Mouse (Mus musculus) neural tube, embryonic 11.5 days (tissue): ENCODE data around the gene Ttyh2. TPM values are rescaled to one million over a fixed set of nuclear protein-coding genes. Genes with fewer than 3 reads are reported as not detected.
"Not testable (repeated sequence)": the region's sequence is repeated elsewhere in the genome, so short reads cannot be mapped to it uniquely, and the experiment has no call there.

Experiments
- ATAC-seq: fragments of 200-750 bp; cut with Nextera tagmentation; 2 replicates; pipeline ENCODE4 v1.8.0; 2017; ENCODE audit warnings: moderate number of reproducible peaks, mild to moderate bottlenecking, moderate TSS enrichment, moderate library complexity; ENCODE audit not compliant: insufficient read depth, low FRiP score, low TSS enrichment
- DNase-seq: peaks from one replicate; pipeline ENCODE4 v3.0.0-alpha.2; 2015; ENCODE audit warnings: low spot score
- H3K27ac ChIP-seq: fragments of 300-500 bp; sonication (generic); 2 replicates; pipeline ENCODE4 v1.5.1; 2014; ENCODE audit warnings: low read depth, mild to moderate bottlenecking, low read length
- H3K27me3 ChIP-seq: fragments of 300-500 bp; sonication (generic); 2 replicates; pipeline ENCODE4 v1.6.1; 2014; ENCODE audit warnings: mild to moderate bottlenecking, low read length, mixed read lengths; ENCODE audit not compliant: control insufficient read depth, insufficient read depth
- H3K36me3 ChIP-seq: fragments of 300-500 bp; sonication (generic); 2 replicates; pipeline ENCODE4 v1.6.1; 2014; ENCODE audit warnings: mild to moderate bottlenecking, low read length, moderate library complexity, mixed read lengths; ENCODE audit not compliant: control insufficient read depth, insufficient read depth
- H3K4me1 ChIP-seq: fragments of 300-500 bp; sonication (generic); 2 replicates; pipeline ENCODE4 v1.6.1; 2014; ENCODE audit warnings: low read length, mixed read lengths; ENCODE audit not compliant: control insufficient read depth, insufficient read depth
- H3K4me2 ChIP-seq: fragments of 300-500 bp; sonication (generic); 2 replicates; pipeline ENCODE4 v1.6.1; 2014; ENCODE audit warnings: low read depth, mild to moderate bottlenecking, moderate library complexity
- H3K4me3 ChIP-seq: fragments of 300-500 bp; sonication (generic); 2 replicates; pipeline ENCODE4 v1.5.1; 2014; ENCODE audit warnings: low read depth, low read length
- H3K9ac ChIP-seq: fragments of 300-500 bp; sonication (generic); 2 replicates; pipeline ENCODE4 v1.6.1; 2014; ENCODE audit warnings: mild to moderate bottlenecking, low read length
- H3K9me3 ChIP-seq: fragments of 300-500 bp; sonication (generic); 2 replicates; pipeline ENCODE4 v1.6.1; 2016; ENCODE audit warnings: low read length; ENCODE audit not compliant: control insufficient read depth
- WGBS: fragments of 180-500 bp; shearing (Covaris S2); extraction: QIAGEN DNeasy Blood & Tissue Kit; methylation state at CpG from one replicate; pipeline ENCODE4 v1.1.7; 2014; 5-methylcytosine and 5-hydroxymethylcytosine counted together
- polyA plus RNA-seq: library from polyadenylated mRNA; unstranded; fragments of >200 nt; fragmentation: Nextera tagmentation; extraction: Ambion mirVana; gene quantifications from 2 replicates; pipeline ENCODE4 v1.2.1, GENCODE M21; 2014

Gene Ttyh2
- polyA plus RNA-seq, 1 experiment from 2014 or later: 24.6 TPM

DNA sequence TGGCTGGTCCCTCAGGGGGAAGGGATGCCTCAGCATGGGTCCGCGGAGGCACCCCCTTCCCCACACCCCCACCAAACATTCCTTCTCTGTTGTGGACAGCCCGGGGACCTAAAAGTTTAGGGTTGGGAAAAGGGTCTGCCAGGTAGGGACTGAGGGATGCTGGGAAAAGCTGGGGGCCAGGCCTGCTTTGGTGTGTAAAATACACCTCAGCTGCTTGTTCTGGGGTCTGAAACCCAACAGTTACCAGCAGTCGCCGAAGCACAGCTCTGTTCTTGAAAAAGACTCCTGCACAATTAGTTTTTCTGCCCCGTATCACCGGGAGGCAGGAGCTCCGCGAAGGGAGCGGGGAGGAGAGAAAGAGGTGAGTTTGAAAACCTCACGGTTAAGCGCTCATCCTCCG is 8.4 kb upstream of the Ttyh2 start:
- DNase-seq: no peak
- no peak overlapping the region for H3K9ac ChIP-seq
- no peak overlapping the region for H3K4me2 ChIP-seq
- ATAC-seq: no peak
- H3K4me1 ChIP-seq: peaks cover 13% of the 10 kb centered on the region
- H3K4me3 ChIP-seq: no peak overlapping the region
- H3K9me3 ChIP-seq: no peaks in the 10 kb centered on the region
- H3K27me3 ChIP-seq: no peaks in the 10 kb centered on the region
- H3K36me3 ChIP-seq: peaks cover 3% of the 10 kb centered on the region
- 15% methylated on average over 13 of the region's 13 CpGs for WGBS
- H3K27ac ChIP-seq: no peak overlapping the region

DNA sequence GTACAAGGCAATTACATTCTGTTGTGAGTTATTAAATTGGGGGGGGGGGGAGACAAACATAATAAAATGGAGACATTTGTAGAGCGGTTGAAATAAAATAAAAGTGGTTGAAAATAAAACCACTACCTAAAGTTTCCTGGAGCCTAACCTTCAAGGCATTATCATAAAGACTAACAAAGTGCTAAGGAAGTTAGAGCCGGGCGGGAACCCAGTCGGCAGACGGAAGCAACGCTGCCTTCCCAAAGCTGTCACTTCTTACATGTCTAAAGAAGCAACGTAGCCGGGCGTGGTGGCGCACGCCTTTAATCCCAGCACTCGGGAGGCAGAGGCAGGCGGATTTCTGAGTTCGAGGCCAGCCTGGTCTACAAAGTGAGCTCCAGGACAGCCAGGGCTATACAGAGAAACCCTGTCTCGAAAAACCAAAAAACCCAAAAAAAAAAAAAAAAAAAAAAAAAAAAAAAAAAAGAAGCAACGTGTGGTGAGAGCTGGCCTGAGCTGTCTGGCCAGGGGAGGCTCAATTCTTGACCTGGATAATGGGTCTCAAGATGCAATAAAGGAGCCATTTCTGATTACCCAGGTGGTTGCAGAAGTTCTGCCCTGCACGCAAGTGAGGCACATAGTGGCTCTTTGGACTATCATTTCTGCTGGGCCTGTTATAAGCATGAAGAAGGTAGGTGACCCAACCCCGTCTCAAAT is 7.8 kb upstream of the Ttyh2 start:
- Histone ChIP-seq H3K4me3 (no peak overlapping the region), H3K9me3 (no peaks in the 10 kb centered on the region)
- WGBS: 57% methylated on average over 16 of the region's 18 CpGs

DNA sequence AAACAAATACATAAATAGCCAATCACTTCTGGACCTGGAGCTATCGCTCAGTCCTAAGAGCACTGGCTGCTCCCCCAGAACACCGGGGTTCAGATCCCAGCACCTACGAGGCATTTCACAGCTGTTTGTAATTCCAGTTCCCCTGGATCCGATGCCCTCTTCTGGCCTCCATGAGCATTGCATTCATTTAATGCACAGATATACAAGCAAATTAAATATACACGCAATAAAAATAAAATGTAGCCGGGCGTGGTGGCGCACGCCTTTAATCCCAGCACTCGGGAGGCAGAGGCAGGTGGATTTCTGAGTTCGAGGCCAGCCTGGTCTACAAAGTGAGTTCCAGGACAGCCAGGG is 7.3 kb upstream of the Ttyh2 start:
- WGBS: 27% methylated on average over 11 of the region's 11 CpGs

More for the DNA sequence above, 7.8 kb upstream of the Ttyh2 start:
- Histone ChIP-seq H3K36me3 (peaks cover 7% of the 10 kb centered on the region), H3K27ac (no peak overlapping the region), H3K4me1 (peaks cover 13% of the 10 kb centered on the region), H3K9ac (no peak overlapping the region), H3K4me2 (no peak overlapping the region), H3K27me3 (no peaks in the 10 kb centered on the region)
- ATAC-seq: peak; percentile 17; the same call in 1 of the 2 replicates
- DNase-seq: no peak

DNA sequence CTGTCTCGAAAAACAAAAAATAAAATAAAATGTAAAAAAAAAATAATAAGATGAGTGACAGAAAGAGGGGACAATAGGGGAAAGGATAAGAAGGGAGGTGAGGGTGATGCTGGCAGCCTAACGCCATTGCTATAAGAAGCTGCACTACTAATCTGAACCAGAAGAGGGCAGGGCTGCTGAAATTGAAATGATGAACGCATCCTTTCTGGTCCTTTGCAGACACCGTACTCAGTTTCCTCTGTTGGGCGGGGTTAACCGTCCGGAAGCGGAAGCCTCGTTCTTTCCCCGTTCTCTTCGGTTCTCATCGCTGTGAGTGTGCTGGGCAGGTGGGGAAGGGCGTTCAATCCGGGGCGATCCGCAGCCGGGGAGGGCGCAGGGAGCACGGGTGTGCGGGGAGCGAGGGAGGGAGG is 6.9 kb upstream of the Ttyh2 start, which contains the start of gene Rpl38:
Gene Rpl38 (plus strand): TSS at position 224 of the 410 bp plus-strand sequence.
- H3K27ac ChIP-seq: peak within 1 kb of the TSS; percentile 87
- peak within 1 kb of the TSS; percentile 63 for H3K4me2 ChIP-seq
- H3K4me3 ChIP-seq: peak within 1 kb of the TSS; percentile 92
- ATAC-seq: peak; percentile 87
- DNase-seq: peak; percentile 91
- no peaks in the 10 kb centered on the region for H3K27me3 ChIP-seq
- H3K9ac ChIP-seq: peak within 1 kb of the TSS; percentile 94
- H3K4me1 ChIP-seq: peaks cover 13% of the 10 kb centered on the region
- H3K9me3 ChIP-seq: no peaks in the 10 kb centered on the region
- H3K36me3 ChIP-seq: peaks cover 11% of the 10 kb centered on the region
- WGBS: 0% methylated on average over 17 of the region's 21 CpGs

More for the DNA sequence above, 7.3 kb upstream of the Ttyh2 start:
- not testable (repeated sequence) for DNase-seq, H3K27ac ChIP-seq, H3K4me2 ChIP-seq, H3K36me3 ChIP-seq, H3K9ac ChIP-seq, H3K9me3 ChIP-seq, H3K4me3 ChIP-seq, H3K27me3 ChIP-seq, ATAC-seq
- H3K4me1 ChIP-seq: peaks cover 13% of the 10 kb centered on the region

DNA sequence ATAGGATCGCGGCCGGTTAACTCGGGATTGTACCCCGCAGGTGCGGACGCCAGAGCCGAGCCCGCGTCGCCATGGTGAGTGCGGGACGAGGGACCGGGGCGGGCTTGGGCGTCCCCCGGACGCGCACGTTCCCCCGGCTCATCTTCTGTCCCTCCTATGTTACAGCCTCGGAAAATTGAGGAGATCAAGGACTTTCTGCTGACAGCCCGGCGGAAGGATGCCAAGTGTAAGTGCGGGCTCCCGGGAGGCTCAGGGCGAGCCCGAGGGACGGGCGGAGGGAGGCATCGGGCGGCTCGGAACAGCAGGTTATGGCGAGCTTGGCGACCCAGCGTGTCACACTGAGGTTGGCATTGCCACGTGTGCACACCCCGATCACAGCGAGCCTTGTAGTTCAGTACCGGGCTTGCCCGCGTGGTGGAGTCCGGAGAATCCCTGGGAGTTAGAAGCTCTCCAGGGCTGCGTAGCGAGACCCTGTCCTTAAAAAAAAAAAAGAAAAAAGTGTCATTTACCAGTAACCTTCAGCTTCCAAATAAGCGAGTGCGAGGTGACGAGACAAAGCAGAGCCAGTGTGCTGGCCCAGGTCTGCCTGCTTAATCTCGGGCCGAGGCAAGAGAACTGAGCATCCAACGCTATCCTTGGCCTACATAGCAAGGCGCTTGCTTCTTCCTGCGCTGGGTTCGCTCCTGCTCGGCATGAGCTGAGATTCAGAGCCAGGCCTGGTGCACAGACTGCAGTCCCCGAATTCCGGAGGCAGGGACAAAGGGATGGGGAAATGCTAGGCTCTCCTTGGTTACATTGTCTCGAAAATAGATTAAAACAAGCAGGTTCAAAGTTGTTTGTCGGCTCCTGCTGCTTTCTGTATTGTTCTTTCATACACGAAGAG is 6.2 kb upstream of the Ttyh2 start:
- WGBS: under 1% methylated on average over 59 of the region's 60 CpGs

DNA sequence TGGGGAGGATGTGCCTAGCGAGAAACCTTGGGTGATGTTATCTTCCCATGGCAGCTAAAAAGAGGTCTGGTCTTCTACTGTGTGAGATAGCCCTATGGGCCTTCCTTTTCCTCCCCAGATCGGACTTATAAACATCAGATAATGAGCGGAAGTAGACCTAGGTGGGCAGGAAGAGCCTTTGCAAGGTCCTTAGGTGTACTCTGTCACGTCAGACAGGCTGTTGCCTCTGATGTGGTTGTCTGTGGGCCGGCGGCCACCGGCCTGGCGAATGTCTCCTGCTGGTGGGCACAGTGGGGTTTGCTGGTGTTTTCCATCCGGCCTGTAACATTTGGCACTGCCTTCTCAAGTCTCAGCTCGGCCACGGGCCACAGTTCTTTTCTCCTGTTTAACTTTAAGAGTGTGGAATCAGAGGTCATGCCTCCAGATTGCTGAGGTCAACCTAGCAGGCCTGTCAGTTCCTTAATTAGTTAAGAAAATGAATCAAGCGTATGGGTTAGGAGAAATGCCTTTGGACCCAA is 5.5 kb upstream of the Ttyh2 start:
- Histone ChIP-seq H3K9me3 (no peaks in the 10 kb centered on the region), H3K27me3 (no peaks in the 10 kb centered on the region), H3K4me3 (peak overlapping the region; percentile 92), H3K36me3 (peaks cover 15% of the 10 kb centered on the region), H3K9ac (peak overlapping the region; percentile 94), H3K27ac (no peak overlapping the region; the same call in 1 of the 2 replicates), H3K4me2 (peak overlapping the region; percentile 63), H3K4me1 (peaks cover 13% of the 10 kb centered on the region)
- DNase-seq (no peak), ATAC-seq (no peak)
- 20% methylated on average over 12 of the region's 12 CpGs for WGBS

More for the DNA sequence above, 6.2 kb upstream of the Ttyh2 start:
- H3K27ac ChIP-seq: peak overlapping the region; percentile 87
- ATAC-seq (peak; percentile 60), DNase-seq (peak; percentile 87)
- H3K4me3 ChIP-seq: peak overlapping the region; percentile 92
- peaks cover 15% of the 10 kb centered on the region for H3K36me3 ChIP-seq
- no peaks in the 10 kb centered on the region for H3K9me3 ChIP-seq
- H3K4me1 ChIP-seq: peaks cover 13% of the 10 kb centered on the region
- H3K9ac ChIP-seq: peak overlapping the region; percentile 94
- no peaks in the 10 kb centered on the region for H3K27me3 ChIP-seq
- peak overlapping the region; percentile 63 for H3K4me2 ChIP-seq

DNA sequence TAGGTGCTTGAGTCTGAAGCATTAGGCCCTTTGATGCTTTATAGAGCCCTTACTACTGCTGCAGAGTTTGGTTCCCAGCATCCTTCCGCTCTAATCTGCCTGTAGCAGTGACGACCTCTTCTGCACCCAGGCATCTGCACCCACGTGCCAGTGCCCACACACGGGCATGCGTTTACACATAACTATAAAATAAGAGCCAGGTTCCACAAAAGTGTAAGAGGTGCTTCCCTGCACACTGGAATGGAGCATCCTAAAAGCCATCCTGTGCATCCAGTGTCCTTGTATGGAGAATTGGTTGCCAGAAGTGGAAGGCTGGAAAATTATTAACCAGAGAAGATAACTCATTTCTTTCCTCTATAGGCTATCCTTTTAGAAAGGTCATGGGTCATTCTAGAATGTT is 4.1 kb upstream of the Ttyh2 start:
- H3K27ac ChIP-seq: no peak overlapping the region
- no peaks in the 10 kb centered on the region for H3K9me3 ChIP-seq
- H3K36me3 ChIP-seq: peaks cover 15% of the 10 kb centered on the region
- ATAC-seq (no peak), DNase-seq (no peak)
- no peak overlapping the region for H3K4me2 ChIP-seq
- H3K27me3 ChIP-seq: no peaks in the 10 kb centered on the region
- H3K9ac ChIP-seq: no peak overlapping the region
- peaks cover 13% of the 10 kb centered on the region for H3K4me1 ChIP-seq
- no peak overlapping the region for H3K4me3 ChIP-seq
- WGBS: 93% methylated on average over 5 of the region's 5 CpGs

DNA sequence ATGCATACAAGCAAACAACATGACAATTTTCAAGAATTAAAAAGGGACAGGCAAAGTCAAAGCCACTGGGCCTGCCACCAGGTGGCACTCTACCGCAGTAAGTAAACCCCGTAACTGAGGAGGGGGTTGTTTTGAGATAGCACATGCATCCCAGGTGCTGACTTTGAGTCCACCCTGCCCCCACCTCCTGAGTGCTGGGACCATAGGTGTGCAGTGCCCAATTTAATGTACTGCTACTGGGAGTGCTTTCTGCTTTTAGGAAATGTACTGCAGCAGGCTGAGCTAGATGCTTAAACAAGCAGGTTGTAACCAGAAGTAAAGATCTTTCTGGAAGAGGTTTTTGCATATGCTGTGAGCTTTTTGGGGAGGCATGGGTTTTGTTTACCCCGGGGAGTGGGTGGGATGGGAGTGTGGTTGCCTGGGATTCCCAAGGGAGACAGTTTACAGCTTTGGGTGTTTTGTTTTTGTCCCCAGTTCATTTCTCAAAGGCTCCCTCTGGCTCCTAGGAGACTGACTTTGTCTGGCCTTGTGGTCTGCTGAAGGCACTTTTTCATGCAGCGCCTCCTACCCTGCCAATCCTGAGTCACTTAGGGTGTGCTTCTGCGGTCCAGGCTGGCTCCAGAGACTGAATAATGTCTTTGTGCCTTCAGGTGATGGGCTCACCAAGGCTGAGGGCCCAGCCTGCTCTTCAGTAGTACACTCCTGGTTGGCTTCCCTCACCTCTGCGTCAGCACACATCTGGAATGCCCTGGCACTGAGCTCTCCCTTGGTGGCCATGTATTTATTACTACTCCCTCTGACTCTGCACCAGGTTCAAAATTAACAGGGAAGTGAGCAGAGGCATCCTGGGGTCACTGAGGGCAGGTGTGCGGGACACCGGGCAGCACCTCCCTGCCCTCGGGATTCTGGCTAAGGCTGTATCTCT is 2.2 kb upstream of the Ttyh2 start:
- peak; percentile 63 for DNase-seq
- WGBS: 66% methylated on average over 9 of the region's 9 CpGs
- peaks cover 17% of the 10 kb centered on the region for H3K4me1 ChIP-seq

More for the DNA sequence above, 2.2 kb upstream of the Ttyh2 start:
- Histone ChIP-seq H3K27ac (no peak overlapping the region), H3K27me3 (no peaks in the 10 kb centered on the region), H3K9ac (no peak overlapping the region), H3K4me3 (no peak overlapping the region), H3K4me2 (no peak overlapping the region), H3K36me3 (peaks cover 15% of the 10 kb centered on the region), H3K9me3 (no peaks in the 10 kb centered on the region)
- no peak for ATAC-seq
